Comparison of ENCODE assay signal across 20 mouse cellular contexts in the genomic region with DNA sequence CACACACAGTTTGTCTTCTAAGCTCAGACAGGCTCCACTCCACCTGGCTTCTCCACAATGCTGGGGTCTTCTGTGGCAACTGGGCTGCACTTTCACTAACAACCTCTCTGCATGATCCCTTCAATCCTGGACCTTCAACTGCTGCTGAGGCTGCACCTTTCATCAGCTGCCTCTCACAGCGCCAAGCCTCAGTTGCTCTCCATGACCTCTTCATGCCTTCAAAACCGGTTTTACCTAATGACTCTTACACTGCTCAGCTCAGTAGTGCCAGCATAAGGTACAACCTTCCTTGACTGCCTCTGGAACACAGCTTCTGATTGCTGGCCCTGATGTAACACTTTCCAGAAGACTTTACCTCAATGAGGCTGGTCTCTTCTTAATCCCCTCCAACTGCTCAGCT. TPM values are rescaled to one million over a fixed set of nuclear protein-coding genes. Genes with fewer than 3 reads are reported as not detected.
DNase-seq lines count a peak whose midpoint lies in the region; ATAC-seq and TF ChIP-seq lines count a peak whose summit lies in the region.
"Had no signal": no experiment of that assay in that cellular context is flagged by ENCODE, and none has a peak within 500 bp of the region (broad histone marks: within the 10 kb centered on the region; RNA-seq: fewer than 3 reads in every experiment).

No protein-coding gene starts in this region.

- H3K36me3 ChIP-seq in lung, postnatal 0 days (ENCODE audit: insufficient read depth, low read length) = no peaks in the 10 kb centered on the region
- H3K36me3 ChIP-seq in intestine, postnatal 0 days (ENCODE audit: control insufficient read depth, insufficient read depth) = peaks cover 26% of the 10 kb centered on the region
- peaks cover 10% of the 10 kb centered on the region; the same call in 1 of the 2 replicates for H3K36me3 ChIP-seq in stomach, postnatal 0 days (ENCODE audit: control insufficient read depth, insufficient read depth, low read length)
- H3K36me3 ChIP-seq: forebrain, embryonic 15.5 days; heart, embryonic 15.5 days had no signal

- TF ChIP-seq EP300 in lung, postnatal 0 days (IDR thresholded peaks at IDR 0.05) = no peak
- no peak for TF ChIP-seq EP300 in stomach, postnatal 0 days (optimal IDR thresholded peaks at IDR 0.05)

- TF ChIP-seq CTCF in lung, postnatal 0 days (IDR thresholded peaks at IDR 0.05) = no peak
- TF ChIP-seq CTCF in intestine, postnatal 0 days (IDR thresholded peaks at IDR 0.05; ENCODE audit: low read depth) = no peak
- no peak for TF ChIP-seq CTCF in stomach, postnatal 0 days (IDR thresholded peaks at IDR 0.05; ENCODE audit: low read depth)

- ATAC-seq in lung, postnatal 0 days = peak; percentile 48
- ATAC-seq in intestine, postnatal 0 days = peak; percentile 37; the same call in 1 of the 2 replicates
- peak; percentile 62 for ATAC-seq in stomach, postnatal 0 days (ENCODE audit: low FRiP score, low TSS enrichment)
- ATAC-seq: forebrain, embryonic 15.5 days had no signal

- H3K4me2 ChIP-seq in lung, postnatal 0 days (replicated peaks; ENCODE audit: low read depth, low read length) = no peak overlapping the region
- no peak overlapping the region for H3K4me2 ChIP-seq in intestine, postnatal 0 days (replicated peaks; ENCODE audit: low read depth)
- no peak overlapping the region for H3K4me2 ChIP-seq in stomach, postnatal 0 days (replicated peaks; ENCODE audit: low read depth)
- H3K4me2 ChIP-seq: embryonic facial prominence, embryonic 12.5 days; forebrain, embryonic 15.5 days; heart, embryonic 15.5 days had no signal

- H3K9ac ChIP-seq in lung, postnatal 0 days (replicated peaks; ENCODE audit: low read depth) = no peak overlapping the region
- no peak overlapping the region for H3K9ac ChIP-seq in intestine, postnatal 0 days (ENCODE audit: low read depth, low read length)
- no peak overlapping the region for H3K9ac ChIP-seq in stomach, postnatal 0 days (ENCODE audit: low read length)
- H3K9ac ChIP-seq: embryonic facial prominence, embryonic 12.5 days; forebrain, embryonic 15.5 days; heart, embryonic 15.5 days had no signal

- peak overlapping the region; percentile 20; the same call in 1 of the 2 replicates for H3K27ac ChIP-seq in lung, postnatal 0 days (ENCODE audit: low read length)
- no peak overlapping the region for H3K27ac ChIP-seq in intestine, postnatal 0 days (ENCODE audit: low read depth, low read length)
- H3K27ac ChIP-seq in stomach, postnatal 0 days (replicated peaks) = peak overlapping the region; percentile 75
- H3K27ac ChIP-seq: embryonic facial prominence, embryonic 12.5 days; forebrain, embryonic 15.5 days; heart, embryonic 10.5 days; heart, embryonic 15.5 days had no signal

- no peaks in the 10 kb centered on the region for H3K4me1 ChIP-seq in lung, postnatal 0 days (ENCODE audit: insufficient read depth, low read depth, low read length)
- no peaks in the 10 kb centered on the region for H3K4me1 ChIP-seq in intestine, postnatal 0 days (replicated peaks; ENCODE audit: control insufficient read depth, insufficient read depth, low read length)
- H3K4me1 ChIP-seq in stomach, postnatal 0 days (replicated peaks; ENCODE audit: control insufficient read depth, insufficient read depth) = no peaks in the 10 kb centered on the region
- H3K4me1 ChIP-seq: embryonic facial prominence, embryonic 12.5 days; forebrain, embryonic 15.5 days had no signal

- WGBS in lung, postnatal 0 days = 44% methylated on average over 2 of the region's 2 CpGs
- 46% methylated on average over 2 of the region's 2 CpGs for WGBS in intestine, postnatal 0 days
- 56% methylated on average over 2 of the region's 2 CpGs for WGBS in stomach, postnatal 0 days

- DNase-seq in kidney, adult 9 months = peak; percentile 34
- DNase-seq in kidney, postnatal 10 days = no peak
- DNase-seq in lung, postnatal 0 days (ENCODE audit: low spot score) = peak; percentile 63
- no peak for DNase-seq in lung, postnatal 10 days
- peak; percentile 56 for DNase-seq in stomach, postnatal 0 days (ENCODE audit: low spot score)
- DNase-seq in ovary, postnatal 14 days (ENCODE audit: low spot score) = no peak
- no peak for DNase-seq in adipocyte (ENCODE audit: low spot score)
- DNase-seq: adrenal gland, adult 8-10 months; adrenal gland, postnatal 36 days; cerebellum, adult 11 months; cerebellum, adult 8-10 months; cerebellum, postnatal 25 days; gastrocnemius, postnatal 36 days; heart, adult 11 months; heart, postnatal 14 days had no signal

- H3K9me3 ChIP-seq in lung, postnatal 0 days (ENCODE audit: low read length) = no peaks in the 10 kb centered on the region
- H3K9me3 ChIP-seq in intestine, postnatal 0 days (ENCODE audit: control insufficient read depth) = no peaks in the 10 kb centered on the region
- H3K9me3 ChIP-seq in stomach, postnatal 0 days (ENCODE audit: control insufficient read depth, low read length) = no peaks in the 10 kb centered on the region
- H3K9me3 ChIP-seq: embryonic facial prominence, embryonic 12.5 days; forebrain, embryonic 15.5 days; heart, embryonic 10.5 days; heart, embryonic 15.5 days had no signal

- no peak overlapping the region for H3K4me3 ChIP-seq in lung, postnatal 0 days (ENCODE audit: low read depth, low read length)
- H3K4me3 ChIP-seq in intestine, postnatal 0 days (ENCODE audit: low read depth, low read length) = no peak overlapping the region
- no peak overlapping the region for H3K4me3 ChIP-seq in stomach, postnatal 0 days (ENCODE audit: low read depth, low read length)
- H3K4me3 ChIP-seq: embryonic facial prominence, embryonic 12.5 days; forebrain, embryonic 15.5 days; heart, embryonic 10.5 days; heart, embryonic 15.5 days had no signal

- no peaks in the 10 kb centered on the region for H3K27me3 ChIP-seq in lung, postnatal 0 days (replicated peaks; ENCODE audit: insufficient read depth, low read length)
- H3K27me3 ChIP-seq in intestine, postnatal 0 days (replicated peaks; ENCODE audit: control insufficient read depth, insufficient read depth, low read length) = no peaks in the 10 kb centered on the region
- no peaks in the 10 kb centered on the region for H3K27me3 ChIP-seq in stomach, postnatal 0 days (ENCODE audit: control insufficient read depth, insufficient read depth, low read length)
- H3K27me3 ChIP-seq: embryonic facial prominence, embryonic 12.5 days; forebrain, embryonic 15.5 days; heart, embryonic 15.5 days had no signal

RNA-seq across cellular contexts. Expression of a gene that starts 13.9 kb away (rescaled TPM):
- polyA plus RNA-seq in lung, postnatal 0 days (2015; fragmentation: Nextera tagmentation; extraction: Ambion mirVana) = 22.9 and 23.8 TPM in 2 replicates
- 10.5 and 11.7 TPM in 2 replicates for polyA plus RNA-seq in intestine, postnatal 0 days (2015; fragmentation: Nextera tagmentation; extraction: Ambion mirVana)
- 133 and 139 TPM in 2 replicates for polyA plus RNA-seq in stomach, postnatal 0 days (2015; fragmentation: Nextera tagmentation; extraction: Ambion mirVana)

RNA-seq across cellular contexts. Expression of a gene that starts 18.8 kb away (rescaled TPM):
- polyA plus RNA-seq in lung, postnatal 0 days (2015; fragmentation: Nextera tagmentation; extraction: Ambion mirVana) = 11.8 and 12.0 TPM in 2 replicates
- polyA plus RNA-seq in intestine, postnatal 0 days (2015; fragmentation: Nextera tagmentation; extraction: Ambion mirVana) = 1.1 and 1.2 TPM in 2 replicates
- 24.4 and 27.5 TPM in 2 replicates for polyA plus RNA-seq in stomach, postnatal 0 days (2015; fragmentation: Nextera tagmentation; extraction: Ambion mirVana)

RNA-seq across cellular contexts. Expression of a gene that starts 22.5 kb away (rescaled TPM):
- polyA plus RNA-seq in lung, postnatal 0 days (2015; fragmentation: Nextera tagmentation; extraction: Ambion mirVana) = 71.2 and 71.8 TPM in 2 replicates
- 113 and 116 TPM in 2 replicates for polyA plus RNA-seq in intestine, postnatal 0 days (2015; fragmentation: Nextera tagmentation; extraction: Ambion mirVana)
- 98.0 and 99.1 TPM in 2 replicates for polyA plus RNA-seq in stomach, postnatal 0 days (2015; fragmentation: Nextera tagmentation; extraction: Ambion mirVana)

RNA-seq across cellular contexts. Expression of a gene that starts 22.6 kb away (rescaled TPM):
- 0.40 and 0.49 TPM in 2 replicates for polyA plus RNA-seq in lung, postnatal 0 days (2015; fragmentation: Nextera tagmentation; extraction: Ambion mirVana)
- 9.9 and 16.3 TPM in 2 replicates for polyA plus RNA-seq in intestine, postnatal 0 days (2015; fragmentation: Nextera tagmentation; extraction: Ambion mirVana)
- 172 and 176 TPM in 2 replicates for polyA plus RNA-seq in stomach, postnatal 0 days (2015; fragmentation: Nextera tagmentation; extraction: Ambion mirVana)
- polyA plus RNA-seq: forebrain, embryonic 15.5 days had no signal

RNA-seq across cellular contexts. Expression of a gene that starts 31.2 kb away (rescaled TPM):
- 42.2 and 46.6 TPM in 2 replicates for polyA plus RNA-seq in lung, postnatal 0 days (2015; fragmentation: Nextera tagmentation; extraction: Ambion mirVana)
- polyA plus RNA-seq in intestine, postnatal 0 days (2015; fragmentation: Nextera tagmentation; extraction: Ambion mirVana) = 28.1 and 32.7 TPM in 2 replicates
- 42.9 and 46.2 TPM in 2 replicates for polyA plus RNA-seq in stomach, postnatal 0 days (2015; fragmentation: Nextera tagmentation; extraction: Ambion mirVana)

Comparison
In these comparisons a context has a peak if more than half of its experiments do, and no peak if none do; other contexts are left out.
1. DNase-seq: peak in kidney, adult 9 months (single experiment), lung, postnatal 0 days (single experiment) and stomach, postnatal 0 days (single experiment); none in kidney, postnatal 10 days (single experiment), lung, postnatal 10 days (single experiment), ovary, postnatal 14 days (single experiment) and adipocyte (single experiment).
2. Peak in every context shown above with its lines, with median percentiles within 50 percentile points of each other: ATAC-seq.